Mouse (Mus musculus) adrenal gland, adult 2 months (tissue): ENCODE measurements around the gene Rab3a. TPM values are rescaled to one million over a fixed set of nuclear protein-coding genes. Genes with fewer than 3 reads are reported as not detected.

ENCODE experiments used
- DNase-seq: peaks from one replicate; pipeline ENCODE4 v3.0.0; 2021
- polyA plus RNA-seq: library from polyadenylated mRNA; depleted of rRNA; stranded (reverse); fragments of >200 nt; gene quantifications from 2 replicates; pipeline ENCODE4 v1.2.3, GENCODE M21; 2012
- total RNA-seq, 2 experiments: library from RNA; stranded (reverse); gene quantifications; 2 replicates each; pipeline ENCODE4 v1.2.3; 2021

The Rab3a gene
- total and polyA plus RNA-seq, 3 experiments: 49.1 to 152 (median 85.5) TPM

DNA sequence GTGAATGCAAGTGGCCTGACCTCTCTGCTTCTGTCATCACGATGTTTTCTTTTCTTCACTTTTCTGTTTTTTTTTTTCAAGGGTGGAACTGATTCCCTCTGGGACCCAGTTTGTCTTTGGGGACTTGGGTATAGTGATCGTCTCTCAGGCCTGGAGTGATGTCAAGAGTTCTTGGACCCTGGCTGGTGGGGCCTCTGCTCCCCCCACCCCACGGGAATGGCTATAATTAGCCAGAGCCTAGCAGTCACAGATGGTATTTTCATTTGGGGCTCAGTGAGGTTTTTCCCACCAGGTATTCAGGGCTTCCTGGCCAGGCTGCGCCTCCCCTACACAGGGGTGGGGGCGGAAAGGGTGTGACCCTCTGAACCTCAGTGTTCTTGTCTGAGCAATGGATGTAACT, 12.8 kb upstream of the Rab3a start:
- DNase-seq: no peak

DNA sequence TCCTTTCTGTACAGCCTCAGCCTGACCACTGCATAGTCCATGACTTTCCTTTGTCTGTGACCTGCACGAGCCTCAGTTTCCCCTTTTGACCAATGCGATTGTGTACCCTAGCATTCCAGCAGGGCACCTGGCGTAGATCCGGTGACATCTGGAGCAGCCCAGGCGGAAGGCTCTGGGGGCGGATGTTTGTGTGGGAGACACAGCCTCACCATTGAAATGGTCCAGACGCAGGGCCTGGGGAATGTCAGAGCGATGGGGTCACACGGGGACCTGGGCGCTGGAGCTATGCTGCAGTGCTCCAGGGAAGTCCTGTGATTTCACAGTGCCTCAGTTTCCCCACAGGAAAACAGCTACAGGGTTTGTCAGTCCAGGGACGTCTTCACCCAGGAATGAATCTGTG, 12.3 kb upstream of the Rab3a start:
- DNase-seq: no peak

GRCm38 (mm10) chr8:70742981-70743655, 11.4 kb upstream of the Rab3a start:
- DNase-seq: no peak

DNA sequence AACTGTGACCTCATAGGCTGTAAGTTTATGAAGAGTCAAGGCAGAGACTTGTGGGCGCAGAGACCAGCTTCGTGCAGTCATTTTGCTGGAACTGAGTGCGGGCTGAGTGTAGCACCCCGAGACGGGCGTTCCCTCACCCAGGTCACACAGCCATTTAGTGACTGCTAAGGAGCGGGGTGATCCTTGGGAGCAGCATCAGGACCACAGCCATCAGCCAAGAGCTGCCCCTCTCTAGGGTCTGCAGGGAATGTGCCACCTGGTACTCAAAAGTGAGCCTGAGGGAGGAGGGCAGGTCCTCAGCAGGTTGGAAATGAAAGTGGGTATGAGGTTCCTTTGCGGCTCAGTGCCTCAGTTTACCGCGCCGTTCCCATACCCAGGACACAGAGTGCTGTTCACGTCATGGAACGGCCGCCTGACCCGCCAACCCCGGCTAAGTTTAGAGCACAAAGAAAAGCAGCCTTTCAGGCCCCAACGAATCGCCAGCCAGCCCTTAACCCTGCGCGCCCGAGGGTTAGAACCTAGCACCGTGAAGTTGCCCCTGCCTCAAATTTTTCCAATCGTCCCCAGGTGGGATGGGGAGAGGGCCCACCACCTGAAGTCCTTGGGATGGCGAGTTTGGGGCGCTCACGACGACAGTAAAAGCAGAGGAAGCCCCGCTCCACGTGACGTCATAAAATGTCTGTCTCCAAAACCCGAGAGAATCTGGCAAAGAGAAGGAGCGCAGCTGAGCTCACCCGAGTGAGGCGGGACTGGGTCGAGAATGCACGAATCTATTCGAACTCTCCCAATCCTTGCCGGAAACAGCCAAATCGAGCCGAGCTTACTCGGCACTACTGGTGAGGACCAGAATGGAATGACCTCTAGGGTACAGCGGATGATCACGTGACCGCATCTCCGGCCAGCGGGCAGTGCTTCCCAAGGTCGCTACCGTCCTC, 10.6 kb upstream of the Rab3a start:
- DNase-seq: peak; percentile 85

DNA sequence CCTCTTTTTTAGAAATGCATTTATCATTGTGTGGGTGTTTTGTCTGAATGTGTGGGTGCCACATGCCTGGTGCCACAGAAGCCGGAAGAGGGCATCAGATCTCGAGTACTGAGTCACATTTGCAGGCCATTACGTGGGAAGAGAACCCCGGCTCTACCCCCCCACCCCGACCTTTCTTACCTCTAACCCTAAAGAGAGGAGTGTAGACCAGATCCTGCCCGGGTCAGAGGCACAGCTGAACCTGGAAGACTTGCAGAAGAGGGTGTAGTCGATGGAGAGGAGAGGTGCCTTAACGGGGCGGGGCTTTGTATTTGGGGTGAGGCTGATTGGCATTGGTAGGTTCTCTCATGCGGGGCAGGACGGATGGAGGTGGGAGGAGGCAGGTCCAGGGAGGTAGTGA, 9.7 kb upstream of the Rab3a start:
- no peak for DNase-seq

DNA sequence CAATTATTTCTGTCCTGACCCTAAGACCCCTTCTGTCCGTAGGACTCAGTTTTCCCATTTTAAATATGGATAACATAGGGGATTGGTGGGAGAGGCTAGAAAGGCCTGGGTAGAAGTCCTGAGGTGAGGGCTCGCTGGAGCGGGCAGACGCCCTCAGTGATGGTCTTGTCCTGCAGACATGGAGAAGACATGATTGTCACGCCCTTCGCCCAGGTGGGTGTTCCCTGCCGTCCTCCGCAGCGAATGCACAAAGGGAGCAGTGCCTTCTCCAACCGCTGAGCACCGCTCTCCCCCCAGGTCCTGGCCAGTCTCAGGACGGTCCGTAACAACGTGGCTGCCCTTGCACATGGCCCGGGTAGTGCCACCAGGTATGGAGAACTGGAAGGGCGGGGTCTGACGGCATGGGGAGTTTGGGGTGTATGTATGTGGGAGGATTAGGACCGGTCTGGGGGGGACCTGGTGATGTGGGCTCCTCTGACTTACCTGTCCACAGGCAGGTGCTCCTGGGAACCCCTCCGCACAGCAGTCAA, 8.7 kb upstream of the Rab3a start:
- no peak for DNase-seq

GRCm38 (mm10) chr8:70746676-70747075, 7.8 kb upstream of the Rab3a start:
- no peak for DNase-seq

DNA sequence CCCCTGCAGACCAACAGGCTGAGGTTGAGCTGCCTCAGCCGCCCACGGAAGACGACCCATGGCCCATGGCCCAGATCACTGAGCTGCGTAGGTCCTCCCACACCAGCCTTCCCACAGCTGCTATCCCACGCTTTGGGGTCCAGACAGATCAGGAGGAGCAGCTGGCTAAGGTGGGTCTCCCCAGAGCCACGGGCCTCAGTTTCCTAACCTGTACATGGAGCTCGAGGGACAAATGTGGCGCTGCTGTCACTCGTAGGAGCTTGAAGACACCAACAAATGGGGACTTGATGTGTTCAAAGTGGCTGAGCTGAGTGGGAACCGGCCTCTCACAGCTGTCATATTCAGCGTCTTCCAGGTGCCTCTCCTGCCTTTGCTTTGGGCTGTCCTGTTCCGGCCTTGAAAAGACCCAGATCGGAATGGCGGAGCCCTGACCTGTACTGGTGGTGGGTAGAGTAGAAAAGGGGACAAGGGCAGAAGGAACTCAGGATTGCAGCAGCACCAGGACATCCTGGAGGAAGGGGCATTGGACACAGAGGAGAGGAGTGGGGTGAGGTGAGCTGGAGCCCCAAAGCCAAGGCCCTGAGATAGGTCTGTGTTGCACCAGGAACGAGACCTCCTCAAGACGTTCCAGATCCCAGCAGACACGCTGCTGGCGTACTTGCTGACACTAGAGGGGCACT, 7.1 kb upstream of the Rab3a start:
- DNase-seq: no peak

GRCm38 (mm10) chr8:70748246-70749096, 6.0 kb upstream of the Rab3a start:
- DNase-seq: no peak

GRCm38 (mm10) chr8:70749097-70749674, 5.3 kb upstream of the Rab3a start:
- no peak for DNase-seq

DNA sequence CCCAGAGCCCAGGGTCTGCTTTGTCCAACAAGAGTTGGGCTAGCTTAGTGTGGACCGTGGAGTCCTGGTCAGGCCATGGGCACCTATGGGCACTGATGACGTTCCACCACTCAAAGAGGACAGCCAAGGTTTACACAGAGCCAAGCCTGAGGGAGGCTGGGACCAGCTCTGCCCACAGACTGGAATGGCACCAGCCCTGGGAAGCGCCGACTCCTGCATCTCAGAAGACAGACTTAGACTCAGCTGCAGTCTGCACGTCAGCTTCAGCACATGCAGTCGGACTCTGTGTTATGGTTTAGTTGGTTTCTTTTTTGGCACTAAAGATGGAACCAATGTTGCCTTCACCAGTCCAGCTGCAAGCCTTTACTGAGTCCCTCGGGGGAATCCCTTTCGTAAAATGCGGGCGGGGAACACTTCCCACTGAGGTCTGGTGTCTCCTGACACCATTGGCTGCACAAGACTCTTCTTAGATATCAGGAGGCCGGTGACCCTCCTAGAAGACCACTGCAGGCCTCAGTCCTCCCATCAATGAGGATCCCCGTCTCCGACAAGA, 4.3 kb upstream of the Rab3a start:
- DNase-seq: no peak

GRCm38 (mm10) chr8:70752000-70752764, 2.3 kb upstream of the Rab3a start:
- peak; percentile 73 for DNase-seq

GRCm38 (mm10) chr8:70753151-70753550, 1.3 kb upstream of the Rab3a start:
- peak; percentile 84 for DNase-seq

GRCm38 (mm10) chr8:70754871-70755660, 587 bp downstream of the Rab3a start:
- DNase-seq: peak; percentile 76

GRCm38 (mm10) chr8:70755661-70756475, 1.4 kb downstream of the Rab3a start:
- peak; percentile 76 for DNase-seq

- peak; percentile 11 for DNase-seq
Observed at GRCm38 (mm10) chr8:70756476-70757040, 2.1 kb downstream of the Rab3a start.

GRCm38 (mm10) chr8:70757523-70758307, 3.2 kb downstream of the Rab3a start:
- peak; percentile 68 for DNase-seq
